Mouse (Mus musculus): ENCODE measurements around the gene Irf2.
A peak's percentile ranks its signal among the peaks of the same experiment; 100 is the strongest.
"Not testable (repeated sequence)": the region's sequence is repeated elsewhere in the genome, so short reads cannot be mapped to it uniquely, and the experiment has no call there.

The Irf2 gene

DNA sequence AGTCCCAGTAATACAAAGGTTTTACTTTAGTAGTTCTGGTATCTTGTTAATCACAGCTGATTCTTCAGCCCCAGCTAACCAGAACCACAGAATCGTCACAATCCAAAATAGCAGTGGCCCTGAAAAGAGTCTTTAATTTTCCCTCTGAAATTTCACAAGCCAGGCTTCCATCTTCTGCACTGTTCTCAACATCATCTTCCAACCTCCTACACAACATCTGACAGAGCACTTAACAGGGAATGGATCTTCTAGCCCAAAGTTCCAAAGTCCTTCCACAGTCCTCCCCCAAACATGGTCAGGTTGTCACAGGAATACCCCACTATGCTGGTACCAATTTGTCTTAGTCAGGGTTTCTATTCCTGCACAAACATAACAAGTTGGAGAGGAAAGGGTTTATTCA, 9.9 kb upstream of the Irf2 start:
- DNase-seq = not testable (repeated sequence)

DNA sequence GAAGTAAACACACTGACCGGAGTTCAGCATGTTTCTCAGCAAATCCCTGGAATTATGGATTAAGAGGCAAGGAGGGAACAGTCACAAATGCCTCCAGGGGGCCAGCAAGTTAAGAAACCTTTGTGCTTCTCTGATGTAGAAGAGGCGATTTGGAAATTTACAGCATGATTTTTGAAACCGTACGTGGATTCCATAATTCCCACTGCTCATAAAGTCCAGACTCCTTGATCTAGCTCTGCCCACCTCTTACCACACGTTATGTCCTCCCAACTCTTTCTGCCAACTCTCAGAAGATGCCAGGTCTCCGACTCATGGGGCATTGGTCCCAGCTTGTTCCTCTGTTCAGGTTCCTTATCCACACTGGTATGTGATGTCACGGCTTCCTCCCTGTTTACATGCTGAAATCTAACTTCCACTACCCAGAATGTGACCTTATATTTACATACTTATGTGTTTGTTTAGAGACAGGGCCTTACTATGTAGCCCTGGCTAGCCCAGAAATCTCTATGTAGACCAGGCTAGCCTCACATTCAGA, 7.1 kb upstream of the Irf2 start:
- no peak for DNase-seq

- DNase-seq = no peak
Measured at GRCm38 (mm10) chr8:46733603-46734002, 5.9 kb upstream of the Irf2 start.

- no peak for DNase-seq
Measured at GRCm38 (mm10) chr8:46735505-46735904, 4.0 kb upstream of the Irf2 start.

GRCm38 (mm10) chr8:46736260-46736659, 3.3 kb upstream of the Irf2 start:
- no peak for DNase-seq

DNA sequence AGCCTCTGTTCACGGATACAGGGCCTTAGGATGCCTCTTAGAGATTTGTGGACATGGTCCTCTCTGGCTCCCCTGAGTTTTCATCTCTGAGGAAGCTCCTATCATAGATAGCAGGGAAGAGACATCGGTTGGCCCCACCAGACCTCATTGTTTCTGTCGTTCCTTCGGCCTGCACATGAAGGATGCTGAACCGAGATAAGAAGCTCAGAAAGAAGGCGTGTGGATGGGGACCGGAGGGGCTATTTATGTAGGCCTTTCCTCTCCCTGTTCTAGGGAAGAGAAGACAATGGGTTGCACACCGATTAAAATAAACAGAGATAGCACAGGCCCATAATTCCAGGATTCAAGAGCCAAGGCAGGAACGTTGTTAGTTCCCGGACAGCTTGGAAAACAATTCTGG, 2.1 kb upstream of the Irf2 start:
- DNase-seq = peak; percentile 43 to 70

- DNase-seq = peak; percentile 50 to 51
Measured at GRCm38 (mm10) chr8:46737907-46738306, 1.6 kb upstream of the Irf2 start.

DNA sequence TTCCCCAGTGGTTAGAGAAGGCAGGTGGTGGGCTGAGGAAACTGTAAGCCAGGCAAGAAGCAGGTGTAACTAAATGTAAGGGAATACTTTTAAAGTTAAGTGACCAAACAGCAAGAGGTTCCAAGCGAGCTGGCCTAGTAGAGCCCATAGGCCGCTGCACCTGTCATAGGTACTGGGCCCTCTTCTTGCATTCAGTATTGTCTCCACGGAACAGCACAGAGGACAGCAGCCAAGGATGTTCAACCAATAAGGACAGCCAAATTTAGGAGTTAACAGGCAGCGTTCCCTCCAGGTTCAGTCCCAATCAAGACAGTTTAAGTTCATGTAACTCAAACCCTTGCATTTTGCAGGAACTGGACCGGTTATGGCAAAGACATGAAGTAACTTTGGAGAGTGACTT, 931 bp upstream of the Irf2 start:
- no peak for DNase-seq

GRCm38 (mm10) chr8:46739956-46740512, 502 bp downstream of the Irf2 start:
- DNase-seq = peak; percentile 33 to 46

GRCm38 (mm10) chr8:46740513-46741280, 1.2 kb downstream of the Irf2 start:
- peak; percentile 82 to 88 for DNase-seq

GRCm38 (mm10) chr8:46741281-46741791, 1.8 kb downstream of the Irf2 start:
- peak; percentile 67 to 70 for DNase-seq

GRCm38 (mm10) chr8:46741991-46742690, 2.6 kb downstream of the Irf2 start:
- DNase-seq = no peak

DNA sequence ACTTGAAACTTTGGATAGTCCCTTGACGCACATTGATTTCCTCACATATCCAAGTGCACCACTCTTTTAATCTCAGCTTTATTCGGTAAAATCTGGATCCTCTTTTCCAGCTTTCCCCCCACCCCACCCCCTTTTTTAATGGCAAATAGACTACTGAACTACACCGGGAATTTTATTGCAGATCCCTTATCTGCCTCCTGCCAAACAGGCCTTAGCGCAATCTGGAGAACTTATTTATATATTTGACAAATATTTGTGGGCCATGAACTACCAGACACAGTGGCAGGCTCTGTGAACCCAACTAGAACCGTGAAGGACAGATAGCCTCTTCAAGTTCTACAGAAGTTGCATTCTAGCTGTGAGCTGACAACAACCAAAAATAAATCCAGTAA, 3.2 kb downstream of the Irf2 start:
- DNase-seq = no peak

- DNase-seq = no peak
Measured at GRCm38 (mm10) chr8:46745464-46745863, 5.9 kb downstream of the Irf2 start.

DNA sequence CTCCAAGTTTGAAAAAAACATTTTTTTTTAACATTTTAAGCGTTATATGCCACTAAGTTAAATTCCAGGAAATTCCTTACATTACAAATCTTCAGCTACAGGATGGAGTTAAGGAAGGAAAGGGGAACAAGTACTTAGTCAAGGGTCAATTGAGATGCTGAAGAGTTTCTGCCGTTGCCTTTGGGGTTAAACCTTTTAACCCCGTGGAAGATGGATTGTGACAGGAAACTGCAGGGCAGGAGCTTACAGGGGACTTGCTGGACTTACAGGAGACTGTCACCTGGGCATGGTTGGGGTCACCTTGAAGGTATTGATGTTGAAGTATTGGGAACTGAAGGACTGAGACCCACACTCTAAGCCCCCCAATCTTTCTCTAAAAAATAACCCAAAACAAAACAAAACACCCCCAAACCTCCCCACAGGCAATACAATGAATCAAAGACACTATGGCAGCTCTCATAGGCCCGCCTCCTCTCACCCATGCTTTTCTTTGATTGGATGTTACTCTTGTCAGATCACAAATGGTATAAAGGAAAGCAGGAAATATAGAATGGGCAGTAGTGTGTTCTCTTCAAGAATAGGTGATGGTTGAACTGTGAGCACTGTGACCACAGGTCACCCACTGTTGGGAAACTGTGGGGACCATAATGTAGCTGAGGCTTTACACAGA, 7.9 kb downstream of the Irf2 start:
- DNase-seq = no peak

DNA sequence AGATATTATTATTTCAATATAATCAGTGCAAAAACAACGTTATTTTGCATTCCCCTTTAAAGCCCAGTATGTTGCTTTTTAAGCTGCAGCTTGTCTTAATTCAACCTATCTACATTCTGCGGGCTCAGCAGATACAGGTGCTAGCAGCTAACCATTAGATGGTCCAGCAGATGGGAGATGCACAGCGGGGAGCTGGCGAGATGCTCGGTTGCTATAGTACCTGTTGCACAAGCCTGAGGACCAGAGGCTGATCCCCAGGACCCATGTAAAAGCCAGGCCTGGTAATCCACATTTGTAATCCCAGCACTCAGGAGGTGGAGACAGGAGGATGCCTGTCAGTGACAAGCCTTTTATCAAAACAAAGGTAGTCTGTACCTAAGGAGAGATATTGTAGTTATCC, 10.5 kb downstream of the Irf2 start:
- DNase-seq = no peak

- peak in 1 of 2 experiments; percentile 77 for DNase-seq
Measured at GRCm38 (mm10) chr8:46750566-46750965, 11.0 kb downstream of the Irf2 start.

DNA sequence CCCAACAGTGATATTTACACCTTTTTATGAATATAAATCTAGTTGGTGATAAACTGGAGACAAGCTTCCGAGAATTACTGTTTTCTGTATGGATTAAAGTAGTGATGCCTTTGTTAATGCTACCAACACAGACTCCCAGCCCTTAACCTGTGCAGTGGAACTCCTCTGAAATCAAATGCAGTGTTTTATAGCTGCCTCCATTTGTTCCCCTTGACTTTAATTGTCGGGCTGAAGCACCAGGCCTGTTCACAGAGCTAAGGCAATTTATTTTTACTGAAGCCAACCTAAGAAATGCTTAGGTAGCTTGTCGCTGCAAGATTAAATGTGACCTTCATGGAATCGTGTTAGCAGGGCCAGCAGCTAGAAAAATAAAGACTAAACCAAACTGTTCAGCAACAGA, 11.6 kb downstream of the Irf2 start:
- DNase-seq = no peak

DNA sequence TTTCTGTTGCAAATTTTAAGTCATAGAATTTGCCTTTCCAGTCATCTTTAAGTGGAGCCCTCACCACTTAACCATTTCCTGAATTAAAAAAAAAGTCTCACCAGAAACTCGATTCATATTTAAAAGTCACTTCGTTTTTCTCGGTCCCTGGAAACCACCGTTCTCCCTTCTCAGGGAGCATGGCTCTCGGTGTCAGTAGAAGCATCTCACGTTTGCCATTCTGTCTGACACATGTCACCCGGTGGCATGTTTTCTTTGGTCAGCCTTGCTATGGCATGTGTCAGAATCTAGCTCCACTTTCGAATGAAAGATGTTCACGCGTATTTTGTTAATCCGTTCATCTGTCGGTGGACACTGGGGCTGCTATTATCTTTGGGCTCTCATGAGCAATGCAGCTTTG, 13.5 kb downstream of the Irf2 start:
- DNase-seq = no peak

DNA sequence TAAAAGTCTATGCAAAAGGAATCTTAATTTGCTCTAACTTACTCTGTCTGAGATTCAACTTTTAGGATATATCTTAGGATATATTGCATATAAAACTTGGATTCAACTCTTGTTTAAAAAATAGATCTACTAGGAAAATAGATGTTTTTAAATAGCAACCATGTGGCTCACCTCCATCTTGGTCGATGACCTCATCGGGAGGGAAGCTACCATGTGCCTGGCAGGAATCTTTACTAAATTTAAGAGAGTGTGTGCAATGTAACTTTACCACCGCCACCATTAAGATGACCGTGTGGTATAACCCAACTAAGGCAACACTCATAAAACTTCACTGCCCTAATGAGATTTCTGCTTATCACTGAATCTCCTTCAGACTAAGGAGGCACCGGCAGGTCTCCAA, 14.8 kb downstream of the Irf2 start:
- DNase-seq = no peak

DNA sequence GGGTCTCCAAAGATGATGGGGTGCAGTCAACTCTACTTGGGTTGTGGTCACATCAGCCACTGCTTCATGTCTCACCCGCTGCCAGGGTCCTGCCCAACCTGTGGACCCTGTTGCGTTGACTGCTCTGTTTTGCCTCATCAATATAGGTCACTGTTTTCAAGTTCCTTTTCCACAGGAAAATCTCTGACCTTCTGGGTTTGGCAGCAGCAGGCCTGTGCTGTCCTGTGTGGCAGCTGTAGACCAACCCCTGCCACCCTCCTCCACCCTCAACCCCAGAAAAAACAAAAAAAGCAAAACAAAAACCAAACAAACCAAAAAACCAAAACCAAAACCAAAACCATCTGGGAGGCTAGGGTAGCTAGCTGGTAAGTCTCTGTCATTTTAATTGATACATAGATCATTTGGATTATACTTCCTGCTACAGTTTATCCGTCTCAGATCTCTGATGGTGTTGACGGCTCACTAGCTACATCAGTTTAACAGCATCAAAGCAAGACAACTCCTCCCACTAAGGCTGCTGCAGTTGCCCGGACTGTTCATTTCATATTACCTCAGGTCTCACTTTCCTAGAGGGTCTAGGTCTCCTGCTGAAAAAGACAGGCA, 16.3 kb downstream of the Irf2 start:
- DNase-seq = no peak

DNA sequence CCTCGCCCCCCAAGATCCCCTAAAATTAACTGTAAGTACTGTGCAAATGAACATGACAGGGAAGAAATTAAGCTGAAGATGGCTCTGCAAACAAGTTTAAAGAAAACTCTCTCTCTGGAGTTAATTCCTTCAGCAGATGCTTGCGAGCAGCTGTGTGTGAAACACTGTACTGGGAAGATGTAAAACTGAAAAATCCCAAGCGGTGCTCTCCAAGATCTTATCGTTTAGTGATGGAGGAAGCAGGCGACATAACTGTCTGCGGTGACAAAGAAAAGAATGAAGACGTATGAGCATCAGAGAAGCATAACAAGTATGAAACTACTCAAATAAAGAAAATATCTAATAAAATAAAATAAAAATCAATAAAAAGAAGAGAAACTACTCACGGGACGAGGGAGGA, 18.1 kb downstream of the Irf2 start:
- no peak for DNase-seq

- DNase-seq = no peak
Measured at GRCm38 (mm10) chr8:46758131-46758530, 18.6 kb downstream of the Irf2 start.

Measured in lung, postnatal 4 days (tissue).